Mouse (Mus musculus) R1 (cell line): ENCODE measurements around the gene Fbxo36.

ENCODE experiments used
- DNase-seq: peaks from one replicate; pipeline ENCODE4 v3.0.0-alpha.2; 2018; ENCODE audit warnings: low read depth, low spot score

Fbxo36 gene

DNA sequence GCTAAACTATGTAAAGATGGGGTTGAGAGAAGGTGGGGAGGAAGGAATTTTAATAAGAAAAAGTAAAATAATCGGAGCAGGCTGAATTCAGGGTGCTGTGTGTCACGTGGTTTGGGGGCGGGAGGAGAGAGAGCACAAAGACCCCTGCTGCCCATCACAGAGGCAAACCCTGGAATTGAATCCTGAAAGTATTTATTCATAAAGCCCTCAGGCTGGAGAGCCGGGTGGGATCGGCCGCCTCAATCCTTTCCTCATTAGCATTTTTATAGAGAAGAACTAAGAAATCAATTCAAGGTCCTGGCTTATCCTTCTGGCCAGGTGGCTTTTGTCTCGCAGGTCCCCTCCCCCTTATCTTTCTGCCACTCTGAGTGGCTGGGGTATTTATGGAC is 50.4 kb downstream of the Fbxo36 start:
- peak; percentile 91 for DNase-seq

DNA sequence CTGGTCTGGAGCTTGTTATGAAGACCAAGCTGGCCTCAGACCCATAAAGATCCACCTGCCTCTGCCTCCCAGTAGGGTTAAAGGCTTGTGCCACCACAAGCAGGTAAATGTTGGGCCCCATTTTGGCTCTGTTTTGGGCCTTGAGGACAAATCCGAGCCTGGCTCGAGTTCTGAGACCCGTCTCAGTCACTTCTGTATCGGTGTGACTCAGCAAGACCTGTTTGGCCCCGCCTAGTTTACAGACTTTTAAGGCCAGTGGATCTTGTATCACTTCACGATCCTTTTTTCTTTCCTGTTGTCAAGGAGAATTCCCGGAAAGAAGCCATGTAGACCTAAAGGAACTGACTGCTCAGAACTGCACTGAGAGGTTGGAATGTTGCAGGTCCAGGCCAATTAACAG is 50.9 kb downstream of the Fbxo36 start:
- peak; percentile 97 for DNase-seq

DNA sequence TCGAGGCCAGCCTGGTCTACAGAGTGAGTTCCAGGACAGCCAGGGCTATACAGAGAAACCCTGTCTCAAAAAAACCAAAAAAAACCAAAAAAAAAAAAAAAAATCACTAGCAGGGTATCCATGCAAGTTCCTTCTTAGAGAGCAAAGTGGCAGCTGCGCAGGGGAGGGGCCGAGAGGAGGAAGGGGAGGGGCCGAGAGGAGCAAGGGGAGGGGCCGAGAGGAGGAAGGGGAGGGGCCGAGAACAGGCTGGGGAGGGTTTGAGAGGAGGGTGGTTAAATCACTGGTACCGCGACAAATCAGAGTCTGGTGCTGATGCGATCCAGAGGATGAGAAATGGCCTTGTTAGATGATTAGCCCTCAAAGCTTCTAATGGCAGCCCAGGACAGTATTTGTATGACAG is 52.1 kb downstream of the Fbxo36 start:
- peak; percentile 84 for DNase-seq

DNA sequence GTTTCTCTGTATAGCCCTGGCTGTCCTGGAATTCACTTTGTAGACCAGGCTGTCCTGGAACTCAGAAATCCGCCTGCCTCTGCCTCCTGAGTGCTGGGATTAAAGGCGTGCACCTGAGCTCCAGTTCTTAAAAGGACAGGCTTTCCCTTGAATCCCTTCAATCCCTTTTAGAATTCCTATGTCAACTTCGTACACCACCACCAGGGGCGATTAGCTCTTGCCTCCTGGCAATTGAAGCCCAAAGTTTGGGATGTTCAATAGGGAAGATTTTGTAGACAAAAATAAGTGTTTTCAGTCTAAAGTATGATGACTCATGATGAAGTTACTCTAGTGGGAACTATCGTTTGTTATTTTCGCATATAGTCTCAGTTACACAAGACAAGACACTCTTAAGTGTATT is 57.7 kb downstream of the Fbxo36 start:
- DNase-seq: peak; percentile 57

DNA sequence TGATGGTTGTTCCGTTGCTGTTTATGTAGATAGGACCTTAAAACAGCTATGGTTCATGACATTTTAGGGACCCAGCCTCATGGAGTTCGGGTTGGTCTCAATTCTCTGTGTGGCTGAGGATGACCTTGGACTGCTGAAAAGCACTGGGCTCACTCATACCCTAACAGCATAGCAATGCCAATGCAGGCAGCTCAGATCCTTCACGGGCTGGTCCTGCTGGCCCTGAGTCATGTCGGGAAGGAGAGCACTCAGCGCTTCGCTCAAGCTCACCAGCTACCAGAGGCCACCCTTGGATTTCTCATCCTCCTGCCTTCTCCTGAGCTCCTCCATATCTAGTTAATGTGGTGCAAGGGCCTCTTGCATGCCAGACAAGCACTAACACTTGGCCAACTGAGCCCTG is 59.5 kb downstream of the Fbxo36 start:
- DNase-seq: no peak

DNA sequence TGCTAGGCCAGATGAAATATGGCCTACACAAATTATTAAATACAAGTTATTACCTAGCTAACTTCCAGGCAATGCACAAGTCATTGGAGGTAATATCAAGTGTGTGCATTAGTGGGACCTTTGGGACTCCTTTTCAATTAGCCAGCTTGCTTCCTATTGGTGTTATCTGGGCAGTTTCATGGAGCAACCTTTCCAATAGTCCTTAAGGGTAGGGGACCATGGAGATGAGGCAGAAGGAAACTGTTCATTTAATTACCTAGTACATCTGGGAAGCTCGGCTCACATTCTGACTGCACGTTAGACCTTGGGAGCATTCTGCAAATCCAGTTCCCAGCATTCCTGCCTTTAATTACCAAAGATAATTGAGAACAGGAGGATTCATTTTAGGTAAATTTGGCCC is 64.8 kb downstream of the Fbxo36 start:
- DNase-seq: no peak

DNA sequence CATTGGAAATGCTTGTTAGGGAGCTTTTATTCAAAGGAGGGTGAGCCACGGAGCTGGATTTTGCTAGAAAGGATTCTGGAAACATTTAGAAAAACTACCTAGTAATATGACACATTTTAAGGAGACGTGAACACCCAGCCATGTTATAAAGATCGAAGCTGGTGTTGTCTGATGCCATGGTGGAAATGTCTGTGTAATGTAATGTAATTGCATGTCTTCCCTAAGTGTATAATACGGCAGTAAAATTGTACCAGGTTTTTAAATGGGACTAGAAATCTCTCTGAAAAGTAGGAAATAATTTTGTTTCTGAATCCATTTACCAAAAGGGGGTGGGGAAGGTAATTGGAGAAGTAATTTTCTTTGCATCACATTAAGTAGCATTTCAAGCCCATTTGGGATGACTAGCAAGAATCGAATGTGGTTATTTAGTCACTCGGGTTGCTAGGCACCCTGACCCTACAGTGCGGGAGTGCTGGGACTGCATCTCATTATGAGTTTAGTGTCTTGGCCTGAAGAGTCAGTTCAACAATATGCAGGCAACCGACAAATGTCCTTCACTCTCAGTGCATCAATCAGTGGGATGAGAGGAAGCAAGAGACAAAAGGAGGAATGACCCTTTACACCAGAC is 70.7 kb downstream of the Fbxo36 start:
- DNase-seq: peak; percentile 28

DNA sequence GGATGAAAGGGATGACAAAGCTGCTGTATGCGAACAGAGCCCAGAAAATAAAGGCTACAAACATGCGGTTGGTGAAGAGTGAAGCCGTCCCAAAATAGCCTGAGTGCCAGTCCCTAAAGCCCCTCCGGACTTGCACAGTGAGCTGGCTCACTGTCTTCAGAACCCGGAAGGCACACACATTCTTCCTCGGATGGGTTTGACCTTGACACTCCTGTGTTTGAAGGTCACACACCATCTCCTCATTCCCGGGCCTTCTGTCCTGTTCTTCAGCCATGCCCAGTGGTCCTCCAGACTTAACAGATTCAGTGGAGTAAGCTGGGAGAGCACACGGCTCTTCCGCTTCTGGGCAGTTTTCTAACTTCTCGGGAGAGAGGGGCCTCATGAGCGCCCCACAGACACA is 72.9 kb downstream of the Fbxo36 start:
- peak; percentile 74 for DNase-seq

DNA sequence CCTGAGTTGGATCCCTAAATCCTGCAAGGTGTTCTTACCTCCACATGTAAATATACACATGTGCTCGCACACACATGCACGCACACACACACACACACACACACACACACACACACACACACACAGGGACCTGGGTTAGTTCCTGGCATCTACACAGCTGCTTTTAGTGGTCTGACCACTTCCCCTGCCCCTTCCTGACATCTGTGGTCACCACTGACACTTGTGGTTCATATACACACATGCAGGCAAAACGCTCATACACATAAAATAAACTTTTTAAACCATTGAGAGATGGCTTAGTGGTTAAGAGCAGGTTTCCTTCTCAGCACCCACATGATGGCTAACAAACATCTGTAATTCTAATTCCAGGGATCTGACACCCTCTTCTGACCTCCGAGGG is 75.4 kb downstream of the Fbxo36 start:
- DNase-seq: no peak

DNA sequence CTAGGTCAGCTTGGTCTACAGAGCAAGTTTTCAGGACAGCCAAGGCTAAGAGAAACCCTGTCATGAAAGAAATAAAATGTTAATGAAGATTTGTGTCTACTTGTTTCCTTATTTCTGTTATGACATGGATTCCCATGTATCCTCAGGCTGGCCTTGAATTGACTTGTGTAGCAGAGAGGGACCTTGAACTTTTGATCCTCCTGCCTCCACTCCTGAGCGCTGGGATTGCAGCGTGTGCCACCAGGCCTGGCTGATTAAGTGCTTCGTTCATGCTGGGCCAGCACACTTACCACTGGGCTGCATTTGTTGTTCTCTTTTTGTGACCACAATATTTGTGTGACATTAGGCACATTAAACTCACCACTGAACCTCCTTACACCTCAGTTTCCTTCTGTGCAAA is 79.2 kb downstream of the Fbxo36 start:
- DNase-seq: no peak

DNA sequence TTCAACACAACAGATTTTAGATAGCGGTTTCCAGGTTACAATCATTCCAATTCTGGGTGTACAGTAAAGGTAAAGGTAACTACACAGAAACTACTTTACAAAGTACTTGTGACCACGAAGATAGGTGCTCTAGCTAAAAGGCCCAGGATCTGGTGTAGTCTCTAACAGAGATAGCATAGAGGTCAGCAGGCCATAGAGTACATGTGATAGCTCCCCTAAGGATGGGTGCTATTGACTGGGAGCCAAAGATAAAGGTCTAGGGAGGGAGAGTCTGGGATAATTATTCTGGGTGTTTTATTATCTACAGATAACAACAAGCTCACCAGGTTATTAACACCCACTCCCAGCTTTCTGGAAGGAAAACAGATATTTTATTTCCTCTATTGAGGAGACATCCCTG is 83.8 kb downstream of the Fbxo36 start:
- DNase-seq: no peak

DNA sequence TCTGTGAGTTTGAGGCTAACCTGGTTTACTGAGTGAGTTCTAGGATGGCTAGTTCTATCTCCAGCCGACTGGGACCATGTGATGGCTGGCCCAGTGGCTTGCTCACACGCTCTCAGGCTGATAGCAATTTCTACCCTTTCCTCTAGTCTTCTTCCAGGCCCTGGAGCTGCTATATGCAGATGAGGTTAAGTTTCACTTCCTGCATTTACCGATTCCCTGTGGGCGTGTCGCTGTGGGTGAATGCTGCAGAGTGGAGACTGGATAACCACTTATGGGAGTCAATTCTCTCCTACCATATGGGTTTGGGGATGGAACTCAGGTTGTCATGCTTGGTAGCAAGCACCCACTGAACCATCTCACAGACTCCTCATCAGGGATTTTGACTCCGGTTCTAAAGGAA is 84.5 kb downstream of the Fbxo36 start:
- DNase-seq: peak; percentile 39

DNA sequence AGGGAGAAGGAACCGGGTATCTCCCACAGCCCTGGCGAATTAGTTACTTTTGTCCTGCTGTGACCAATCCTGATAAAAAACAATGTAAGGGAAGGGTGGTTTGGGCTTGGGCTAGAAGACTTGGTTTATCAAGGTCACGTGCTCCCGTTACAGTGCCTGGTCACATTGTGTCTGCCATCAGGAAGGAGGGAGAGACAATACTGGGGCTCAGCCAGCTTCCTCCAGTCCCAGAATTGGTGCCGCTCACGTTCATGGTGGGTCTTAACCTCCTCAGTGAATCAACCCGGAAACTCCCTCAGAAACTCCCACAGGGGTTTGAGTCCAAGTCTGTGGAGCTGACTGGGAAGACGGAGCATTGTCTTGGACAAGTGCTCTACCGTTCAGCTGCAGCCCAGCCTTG is 86.0 kb downstream of the Fbxo36 start:
- DNase-seq: peak; percentile 38

DNA sequence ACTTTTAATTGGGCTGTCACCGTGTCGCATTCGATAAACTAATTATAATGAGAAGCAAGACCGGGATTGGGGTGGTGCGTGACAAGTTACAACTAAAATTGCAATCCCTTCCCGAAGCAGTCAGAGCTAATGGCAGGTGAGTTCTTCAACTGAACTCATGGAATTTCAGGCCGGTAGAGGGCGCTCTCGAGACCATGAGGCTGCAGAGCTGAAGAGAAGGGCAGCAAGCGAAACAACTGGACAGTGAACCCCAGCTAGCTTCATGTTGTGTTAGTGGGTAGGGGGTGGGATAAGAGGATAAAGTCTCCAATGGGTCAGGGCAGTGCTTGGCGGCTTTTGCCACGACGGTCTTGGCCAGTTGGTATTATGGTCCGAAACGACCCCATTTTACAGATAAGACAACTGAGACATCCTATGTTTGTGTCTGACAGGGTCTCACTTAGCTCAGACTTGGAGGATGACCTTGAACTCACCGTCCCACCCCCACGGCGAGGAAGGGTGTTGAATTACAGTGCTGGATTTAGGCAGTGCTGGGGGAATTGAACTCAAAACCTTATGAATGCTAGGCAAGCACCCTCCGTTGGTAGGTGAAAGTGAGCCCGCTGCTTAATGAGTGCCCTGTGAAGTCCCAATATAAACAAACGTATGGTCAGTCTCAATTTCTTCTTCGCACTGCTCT is 94.0 kb downstream of the Fbxo36 start:
- peak; percentile 86 for DNase-seq

DNA sequence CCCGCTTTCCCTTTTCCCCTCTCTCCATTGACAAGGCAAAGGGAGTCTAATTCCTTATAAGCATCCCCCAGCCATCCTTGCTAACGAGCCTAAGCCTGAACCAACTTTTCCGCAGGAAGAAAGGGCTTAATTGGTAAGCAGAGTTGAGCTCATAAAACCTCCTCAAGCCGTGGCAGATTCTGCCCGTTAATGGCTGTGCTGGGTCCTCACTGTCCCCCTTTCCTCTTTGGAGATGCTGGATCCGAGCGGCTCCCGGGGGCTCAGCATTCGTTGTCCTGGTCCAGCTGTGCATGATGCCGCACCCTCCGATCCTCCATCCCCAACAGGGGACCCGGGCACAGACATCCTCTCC is 94.5 kb downstream of the Fbxo36 start:
- peak; percentile 39 for DNase-seq

DNA sequence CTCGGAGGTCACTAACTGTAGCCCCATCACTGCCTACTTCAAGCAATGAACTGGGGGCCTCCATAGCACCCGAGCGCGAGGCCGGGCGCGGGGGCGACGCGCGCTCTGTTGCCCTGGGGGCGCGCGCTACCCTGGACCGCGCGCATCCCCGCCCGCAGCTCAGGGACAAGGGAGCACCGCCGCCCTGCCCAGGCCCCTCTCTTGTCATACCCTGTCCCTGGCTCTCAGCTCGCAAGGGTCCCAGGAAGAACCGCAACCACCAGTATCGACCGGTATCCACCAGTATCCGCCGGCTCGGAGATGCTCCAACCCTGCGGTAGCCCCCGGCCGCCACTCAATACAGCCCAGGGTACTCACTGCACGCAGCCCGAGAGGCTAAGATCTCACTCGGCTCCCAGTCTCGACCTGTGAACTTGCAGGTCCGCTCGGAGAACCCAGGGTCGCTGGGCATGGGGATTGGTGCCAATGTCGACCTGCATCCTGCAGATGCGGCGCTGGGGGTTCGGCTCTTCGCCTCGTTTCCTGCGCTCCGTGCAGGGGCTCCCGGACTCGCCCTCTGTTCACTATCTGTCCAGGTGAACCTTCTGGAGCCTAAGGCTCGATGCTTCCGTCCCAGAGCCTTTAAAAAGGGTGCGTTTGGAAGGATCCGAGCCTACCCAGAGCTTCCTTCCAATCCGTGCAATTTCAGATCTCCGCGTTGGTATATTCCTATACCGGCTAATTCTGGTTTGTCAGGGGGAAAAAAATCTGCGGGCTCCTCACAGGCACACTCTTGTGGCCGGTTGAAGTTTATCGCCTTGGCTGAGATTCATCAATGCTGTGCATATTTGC is 95.1 kb downstream of the Fbxo36 start, which contains the start of gene Slc16a14:
Slc16a14 (minus strand) TSS at position 632 of the 831 bp plus-strand sequence.
- peak; percentile 69 for DNase-seq

DNA sequence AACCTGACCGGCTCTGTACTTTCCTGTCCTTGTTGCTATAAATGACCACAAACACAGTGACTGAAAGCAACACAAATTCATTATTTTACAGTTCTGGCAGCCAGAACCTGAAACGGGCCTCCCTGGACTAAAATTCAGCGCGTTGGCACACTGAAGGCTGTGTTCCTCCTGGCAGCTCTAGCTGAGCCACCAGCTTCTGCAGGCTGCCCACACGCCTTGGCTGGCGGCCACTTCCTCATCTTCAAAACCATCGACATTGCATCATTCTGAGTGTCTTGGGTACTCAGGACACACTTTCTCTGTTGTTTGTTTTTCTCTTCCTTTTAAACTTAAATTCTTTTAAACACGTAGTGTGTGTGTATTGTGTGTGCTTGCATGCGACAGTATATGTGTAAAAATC is 96.0 kb downstream of the Fbxo36 start:
- no peak for DNase-seq

DNA sequence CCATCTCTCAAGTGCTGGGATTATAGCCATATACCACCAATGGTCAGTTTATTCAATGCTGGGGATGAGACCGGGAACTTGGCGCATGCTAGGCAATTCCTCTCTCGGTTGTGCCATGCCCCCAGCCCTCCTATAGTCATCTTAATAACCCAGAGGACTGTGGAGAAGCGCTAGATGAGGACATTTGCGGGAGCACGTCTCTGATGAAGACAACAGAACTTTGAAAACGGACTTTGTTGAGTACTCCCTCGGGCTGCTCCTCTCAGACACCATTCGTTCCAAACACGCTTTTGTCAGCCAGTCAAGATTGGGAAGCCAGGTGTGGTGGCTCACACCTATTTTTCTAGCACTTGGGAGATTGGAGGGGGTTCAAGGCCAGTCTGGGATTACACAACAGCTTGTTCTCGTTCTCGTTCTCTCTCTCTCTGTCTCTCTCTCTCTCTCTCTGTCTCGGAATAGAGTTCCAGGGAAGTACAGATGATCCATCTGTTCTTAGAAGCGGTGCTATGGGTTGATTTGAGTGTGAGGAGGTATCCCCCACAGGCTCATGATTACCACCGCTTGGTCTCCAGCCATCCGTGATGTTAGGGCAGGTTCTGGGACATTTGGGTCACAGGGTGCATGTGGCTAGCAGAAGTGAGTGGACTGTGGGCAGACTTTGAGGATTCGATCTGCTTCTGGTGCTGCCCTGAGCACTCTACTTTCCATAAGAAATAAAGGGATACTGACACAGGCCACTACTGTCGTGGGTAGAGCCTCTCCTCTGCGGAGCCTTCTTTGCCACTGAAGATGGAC is 97.3 kb downstream of the Fbxo36 start:
- DNase-seq: no peak

DNA sequence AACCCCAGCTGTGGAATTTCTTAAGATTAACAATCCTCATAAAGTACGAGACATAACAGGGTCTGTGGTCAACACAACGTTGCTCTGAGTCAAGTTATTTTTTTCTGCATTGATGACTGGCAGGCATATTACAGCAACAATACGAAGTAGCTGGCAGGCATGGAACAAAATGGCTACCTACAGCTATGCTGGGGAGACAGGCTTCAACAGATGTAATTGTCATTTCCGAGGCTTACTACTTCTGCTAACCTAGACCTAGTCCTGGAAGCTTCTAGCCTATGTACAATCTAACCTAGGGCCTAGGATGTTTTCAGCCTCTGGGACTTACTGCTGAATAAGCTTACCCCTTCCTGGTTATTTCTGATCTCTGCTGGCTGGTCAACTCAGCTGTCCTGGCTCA is 99.8 kb downstream of the Fbxo36 start:
- DNase-seq: no peak

DNA sequence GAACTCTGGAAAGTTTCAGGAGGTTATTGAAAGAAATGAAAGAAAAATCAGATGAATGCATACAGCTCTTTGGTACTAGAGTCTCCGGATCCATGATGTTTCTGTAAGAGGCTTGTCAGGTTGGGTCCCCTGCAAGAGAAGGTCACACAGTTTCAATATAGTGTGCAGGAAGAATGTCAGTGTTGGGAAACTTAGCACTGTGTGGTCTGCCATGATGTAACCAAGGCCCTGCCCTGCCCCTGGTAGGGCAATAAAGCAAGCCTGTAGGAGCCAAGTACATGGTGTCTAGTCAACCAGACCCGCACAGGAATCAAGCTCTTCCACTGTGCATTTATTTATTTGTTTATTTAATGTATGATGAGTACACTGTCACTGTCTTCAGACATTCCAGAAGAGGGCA is 100.7 kb downstream of the Fbxo36 start:
- DNase-seq: no peak

DNA sequence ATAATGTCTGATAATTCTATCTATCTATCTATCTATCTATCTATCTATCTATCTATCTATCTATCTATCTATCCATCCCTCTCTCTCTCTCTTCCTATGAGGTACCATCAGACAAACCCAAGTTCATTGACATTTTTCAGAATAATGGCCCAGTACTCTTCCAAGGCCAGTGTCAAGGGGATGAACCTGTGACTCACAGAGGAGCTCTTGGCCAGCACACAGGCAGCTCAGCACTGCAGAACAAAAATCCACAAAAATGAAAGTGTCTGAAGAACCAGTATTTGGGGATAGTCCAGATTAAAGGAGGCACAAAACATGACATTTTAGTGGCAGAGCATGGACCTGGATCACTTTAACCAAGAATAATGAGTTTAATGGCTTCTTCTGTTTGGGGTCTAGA is 103.0 kb downstream of the Fbxo36 start:
- no peak for DNase-seq

DNA sequence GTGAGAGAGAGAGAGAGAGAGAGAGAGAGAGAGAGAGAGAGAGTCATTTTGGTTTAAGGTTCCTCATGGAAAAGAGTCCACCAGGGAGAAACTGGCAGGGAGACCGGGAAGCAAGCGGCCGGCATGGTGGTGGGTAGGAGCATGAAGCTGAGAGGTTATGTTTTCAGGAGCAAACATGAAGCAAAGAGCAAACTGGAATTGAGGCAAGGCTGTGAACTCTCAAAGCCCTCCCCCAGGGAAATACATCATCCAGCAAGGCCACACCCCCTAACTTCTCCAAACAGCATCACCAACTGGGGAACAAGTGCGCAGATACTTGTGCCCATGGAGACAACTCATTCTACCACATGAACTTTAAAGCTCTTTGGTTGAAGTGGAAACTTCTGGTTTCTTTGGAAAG is 103.9 kb downstream of the Fbxo36 start:
- no peak for DNase-seq
